Mouse (Mus musculus) naive thymus-derived CD4-positive, alpha-beta T cell, adult 2 months (primary cell): ENCODE results near the gene Ptp4a2.
"Not testable (repeated sequence)": the region's sequence is repeated elsewhere in the genome, so short reads cannot be mapped to it uniquely, and the experiment has no call there.

Experiments used
- DNase-seq: peaks from one replicate; pipeline ENCODE4 v3.0.0-alpha.2; 2011; ENCODE audit warnings: low read depth

Ptp4a2 gene

DNA sequence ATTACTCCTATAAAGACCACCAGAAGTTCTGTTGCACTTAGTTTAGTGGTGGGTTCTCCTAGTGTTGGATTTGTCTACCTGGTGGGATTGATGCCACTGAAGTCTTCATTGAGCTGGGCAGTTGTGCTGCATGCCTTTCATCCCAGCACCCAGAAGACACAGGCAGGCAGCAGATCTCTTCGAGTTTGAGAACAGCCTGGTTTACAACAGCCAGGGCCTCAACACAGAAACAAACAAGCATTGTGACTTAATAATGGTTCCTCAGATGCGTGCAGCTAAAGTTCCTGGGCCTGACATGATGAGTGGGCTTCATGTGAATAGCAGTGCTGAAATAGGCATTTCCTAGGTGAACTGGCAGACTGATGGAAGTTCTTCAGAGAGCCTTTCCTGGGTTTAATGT is 42.0 kb downstream of the Ptp4a2 start:
- DNase-seq, result no peak

- no peak for DNase-seq
Measured at GRCm38 (mm10) chr4:129853996-129854395, 43.0 kb downstream of the Ptp4a2 start.

GRCm38 (mm10) chr4:129854615-129855014 is 43.6 kb downstream of the Ptp4a2 start:
- DNase-seq, result no peak

- DNase-seq, result no peak
Measured at GRCm38 (mm10) chr4:129855051-129855970, 44.3 kb downstream of the Ptp4a2 start.

DNA sequence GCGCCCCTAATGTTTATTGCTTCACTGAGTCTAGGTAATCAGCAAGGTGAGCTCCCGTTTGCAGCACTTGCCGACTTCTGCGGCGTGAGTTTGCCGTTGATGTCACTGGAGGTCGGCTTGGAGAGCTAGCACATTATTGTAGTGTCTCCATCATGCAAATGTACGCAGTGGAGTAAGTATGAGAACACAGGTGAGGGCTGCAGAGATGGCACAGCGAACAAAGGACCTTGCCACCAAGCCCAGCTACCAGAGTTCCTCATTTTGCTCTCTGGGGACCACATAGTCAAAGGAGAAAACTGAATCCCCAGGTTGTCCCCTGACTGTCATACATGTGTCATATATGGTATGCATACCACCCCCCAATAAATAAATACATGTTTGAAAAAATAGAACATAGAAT is 49.4 kb downstream of the Ptp4a2 start:
- DNase-seq, result no peak

- no peak for DNase-seq
Measured at GRCm38 (mm10) chr4:129861400-129861799, 50.4 kb downstream of the Ptp4a2 start.

DNA sequence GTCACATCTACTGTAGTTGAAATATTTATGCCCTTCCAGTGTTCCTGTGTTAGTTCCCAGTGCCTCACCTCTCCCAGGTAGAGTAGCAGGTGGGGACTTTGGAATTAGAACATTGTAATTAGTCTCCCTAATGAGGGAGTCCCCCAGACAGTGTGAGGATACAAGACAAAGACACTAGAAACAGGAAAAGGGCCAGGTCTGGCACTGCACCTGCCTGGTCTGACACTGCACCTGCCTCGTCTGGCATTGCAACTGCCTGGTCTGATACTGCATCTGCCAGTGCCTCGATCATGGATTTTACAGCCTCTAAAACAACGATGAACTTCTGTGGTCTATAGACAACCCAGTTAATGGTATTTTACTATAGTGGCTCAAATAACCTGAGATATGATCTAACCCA is 51.3 kb downstream of the Ptp4a2 start:
- no peak for DNase-seq

DNA sequence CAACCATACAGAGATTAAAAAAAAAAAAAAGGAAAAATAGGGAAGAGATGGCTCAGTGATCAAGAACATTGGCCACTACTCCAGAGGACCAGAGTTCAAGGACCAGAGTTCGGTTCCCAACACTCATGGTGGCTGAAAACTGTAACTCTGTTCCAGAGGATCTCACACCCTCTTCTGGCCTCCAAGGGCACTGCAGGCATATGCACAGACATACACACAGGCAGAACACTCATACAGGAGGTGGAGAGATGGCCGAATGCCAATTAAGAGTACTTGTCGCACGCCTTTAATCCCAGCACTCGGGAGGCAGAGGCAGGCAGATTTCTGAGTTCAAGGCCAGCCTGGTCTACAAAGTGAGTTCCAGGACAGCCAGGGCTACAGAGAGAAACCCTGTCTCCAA is 55.2 kb downstream of the Ptp4a2 start:
- not testable (repeated sequence) for DNase-seq

DNA sequence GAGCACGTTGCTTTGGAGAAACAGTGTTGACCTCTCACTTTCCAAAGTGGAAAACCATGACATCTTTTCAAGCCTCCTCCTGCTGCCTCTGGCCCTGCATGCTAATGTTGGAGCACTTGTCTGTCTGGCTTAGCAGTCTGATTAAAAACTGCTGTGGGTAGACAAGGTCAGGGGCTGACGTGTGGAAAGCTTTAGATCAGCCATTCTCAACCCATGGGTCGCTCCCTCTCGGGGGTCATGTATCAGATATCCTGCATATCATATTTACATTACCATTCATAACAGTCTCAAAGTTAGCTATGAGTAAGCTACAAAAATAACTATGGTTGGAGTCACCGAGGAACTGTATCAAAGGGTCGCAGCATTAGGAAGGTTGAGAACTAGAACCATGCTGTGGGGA is 57.2 kb downstream of the Ptp4a2 start:
- no peak for DNase-seq

DNA sequence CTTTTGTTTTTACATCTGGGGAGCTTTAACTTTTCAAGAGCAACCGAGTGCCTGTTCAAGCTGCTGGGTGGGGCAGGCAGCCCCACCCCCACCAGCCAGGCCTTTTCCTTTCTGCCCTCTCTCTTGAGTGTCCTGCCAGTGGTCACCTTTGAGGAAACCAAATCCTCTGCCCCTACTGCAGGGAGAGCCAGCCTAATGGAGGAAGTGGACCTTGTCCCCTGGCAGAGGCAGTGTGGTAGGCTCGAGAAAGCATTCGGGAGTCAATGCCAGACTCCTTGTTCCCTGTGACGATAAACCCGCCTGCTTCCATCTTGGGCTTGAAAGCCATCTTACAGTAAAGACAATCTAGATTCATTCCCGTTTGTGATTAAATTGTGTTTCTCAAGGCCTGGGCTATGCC is 59.5 kb downstream of the Ptp4a2 start:
- DNase-seq, result no peak

DNA sequence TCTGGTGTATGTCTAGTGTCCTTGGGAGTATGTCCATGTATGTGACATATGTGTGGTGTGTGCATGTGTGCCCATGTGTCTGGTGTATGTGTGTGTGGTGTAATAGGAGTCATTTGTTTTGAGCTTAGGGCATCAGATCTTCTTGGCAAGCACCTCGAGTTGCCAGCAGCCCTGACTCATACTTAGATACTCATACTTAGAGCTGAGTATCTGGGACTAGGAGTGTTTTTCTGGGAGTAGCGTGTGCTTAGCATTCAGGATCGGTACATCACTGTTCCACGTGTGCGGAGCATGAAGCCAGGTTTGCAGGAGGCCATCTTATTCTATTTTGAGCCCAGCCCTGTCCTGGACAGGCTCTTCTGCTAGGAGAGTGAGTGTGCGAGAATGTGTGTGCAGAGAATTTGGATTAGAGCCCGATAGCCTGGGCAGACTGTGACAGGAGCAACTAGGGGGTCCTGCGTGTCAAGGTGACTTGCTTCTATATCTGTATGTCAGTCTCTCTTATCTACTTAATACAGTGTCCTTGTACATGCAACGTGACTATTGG is 61.4 kb downstream of the Ptp4a2 start:
- DNase-seq, result no peak

GRCm38 (mm10) chr4:129874805-129875204 is 63.8 kb downstream of the Ptp4a2 start:
- no peak for DNase-seq

GRCm38 (mm10) chr4:129875406-129875805 is 64.4 kb downstream of the Ptp4a2 start:
- DNase-seq, result no peak

DNA sequence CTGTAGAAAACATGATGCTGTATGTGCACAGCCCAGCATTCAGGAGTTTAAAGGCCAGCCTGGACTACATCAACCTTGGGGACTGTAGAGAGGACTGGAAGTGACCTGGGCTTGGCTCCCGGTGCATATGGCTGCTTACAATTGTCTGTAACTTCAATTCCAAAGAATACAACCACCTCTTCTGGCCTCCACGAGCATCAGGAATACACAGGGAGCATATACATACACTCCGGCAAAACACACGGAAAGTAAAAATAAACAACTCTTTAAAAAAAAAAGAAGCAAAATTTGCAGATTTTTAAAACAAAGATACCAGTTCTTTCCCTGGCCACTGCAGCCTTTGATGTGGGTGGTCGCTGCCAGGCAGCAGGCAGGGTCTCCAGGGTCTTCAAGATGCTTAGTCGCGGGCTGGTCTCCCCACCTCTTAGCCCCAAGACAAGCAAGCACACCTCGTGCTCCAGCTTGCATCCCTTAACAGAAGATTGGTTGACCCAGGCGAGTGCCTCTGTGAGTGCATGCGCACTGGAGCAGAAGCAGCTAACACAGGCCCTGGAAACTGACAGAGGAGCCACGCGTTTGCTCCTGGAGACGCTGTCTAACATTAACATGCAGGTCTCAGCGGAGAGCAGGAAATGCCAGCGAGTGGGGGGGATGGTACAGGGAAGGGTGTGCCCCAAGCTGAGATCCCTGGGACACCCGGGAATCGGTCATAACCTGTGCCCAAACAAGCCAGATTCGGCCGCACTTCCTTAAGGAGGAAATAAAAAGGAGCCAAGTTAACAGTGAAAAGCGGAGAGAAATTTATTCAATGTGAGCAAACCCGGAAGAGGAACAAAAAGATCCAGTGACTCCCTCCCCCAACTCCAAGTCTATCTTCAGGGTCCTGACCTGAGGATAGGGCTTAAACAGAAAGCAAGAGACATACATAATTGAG is 66.1 kb downstream of the Ptp4a2 start:
- peak; percentile 83 for DNase-seq

- DNase-seq, result peak; percentile 52
Measured at GRCm38 (mm10) chr4:129877967-129878655, 67.1 kb downstream of the Ptp4a2 start.

DNA sequence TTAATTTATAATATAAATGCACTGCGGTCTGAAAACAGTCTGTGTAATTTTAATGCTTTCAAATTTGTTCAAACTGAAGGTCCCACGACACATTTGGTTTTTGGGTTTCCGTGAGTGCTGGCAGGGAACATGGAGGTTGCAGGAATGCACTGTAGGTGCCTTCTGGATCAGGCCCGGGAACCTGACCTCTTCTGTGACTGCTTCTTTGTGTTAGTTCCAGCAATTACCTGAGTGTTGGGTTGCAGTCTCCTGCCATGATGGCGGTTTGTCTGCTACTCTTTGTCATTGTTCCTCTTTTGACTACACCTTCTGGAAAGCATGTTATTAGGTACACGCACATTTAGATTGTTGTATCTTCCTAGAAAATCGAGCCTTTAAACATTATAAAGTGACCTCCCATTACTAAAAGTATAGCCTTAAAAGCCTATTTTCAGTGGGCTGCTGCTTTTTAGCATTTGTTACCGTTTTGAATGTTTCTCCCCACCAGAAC is 67.7 kb downstream of the Ptp4a2 start:
- no peak for DNase-seq

- DNase-seq, result no peak
Measured at GRCm38 (mm10) chr4:129879206-129879780, 68.3 kb downstream of the Ptp4a2 start.

DNA sequence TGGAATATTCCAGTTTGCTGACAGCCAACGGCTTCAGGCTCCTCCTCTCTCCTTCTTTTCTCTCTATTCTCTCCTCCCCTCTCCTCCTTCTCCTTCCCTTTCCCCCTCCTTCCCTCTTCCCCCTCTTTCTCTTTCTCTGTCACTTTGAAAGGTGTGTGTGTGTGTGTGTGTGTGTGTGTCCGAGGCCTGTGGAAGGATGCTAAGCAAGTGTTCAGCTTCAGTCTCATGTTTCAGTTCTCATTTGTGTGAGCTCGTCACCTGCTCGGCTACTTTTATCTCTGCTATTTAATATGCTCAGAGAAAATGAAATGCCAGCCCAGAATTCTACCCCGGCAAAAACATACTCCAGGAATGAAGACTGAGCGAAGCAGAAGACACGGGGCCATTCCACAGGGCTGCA is 69.6 kb downstream of the Ptp4a2 start:
- DNase-seq, result no peak

GRCm38 (mm10) chr4:129881661-129882060 is 70.6 kb downstream of the Ptp4a2 start:
- no peak for DNase-seq

GRCm38 (mm10) chr4:129882555-129883293 is 71.7 kb downstream of the Ptp4a2 start:
- peak; percentile 79 for DNase-seq
